Mouse (Mus musculus): ENCODE data around the gene Htr6. TPM values are rescaled to one million over a fixed set of nuclear protein-coding genes. Genes with fewer than 3 reads are reported as not detected.

The Htr6 gene
- polyA plus RNA-seq, 2 experiments: not detected

GRCm38 (mm10) chr4:139105453-139105852 is 30.1 kb upstream of the Htr6 start:
- no peak overlapping the region for H3K9ac ChIP-seq (replicated peaks)
- DNase-seq (ENCODE audit: low read depth in 3 of 3, low spot score in 3 of 3) (no peak), ATAC-seq (ENCODE audit: insufficient read depth) (no peak)
- peaks cover 0 to 10% of the 10 kb centered on the region in 2 experiments; a peak in 3 of 4 replicates for H3K4me1 ChIP-seq (replicated peaks; ENCODE audit: control insufficient read depth in 2 of 2, insufficient read depth in 2 of 2, low read length in 1 of 2)
- H3K9me3 ChIP-seq (ENCODE audit: control insufficient read depth, low read length): no peaks in the 10 kb centered on the region
- WGBS (ENCODE audit: insufficient replicate concordance): 91% methylated on average over 1 of the region's 1 CpGs
- no peak overlapping the region for H3K27ac ChIP-seq
- no peaks in the 10 kb centered on the region for H3K27me3 ChIP-seq (ENCODE audit: control insufficient read depth, insufficient read depth, low read length)
- no peak for TF ChIP-seq CTCF (IDR thresholded peaks at IDR 0.05; ENCODE audit: low read depth)
- no peak for TF ChIP-seq EP300 (IDR thresholded peaks at IDR 0.05; ENCODE audit: low read depth)
- no peak overlapping the region for H3K4me3 ChIP-seq (ENCODE audit: insufficient read depth in 1 of 2, low read depth in 2 of 2, low read length in 2 of 2)
- no peak overlapping the region for H3K4me2 ChIP-seq (ENCODE audit: low read depth)
- peaks cover 16% of the 10 kb centered on the region for H3K36me3 ChIP-seq (replicated peaks; ENCODE audit: control insufficient read depth, insufficient read depth, low read depth)

GRCm38 (mm10) chr4:139101546-139101945 is 26.2 kb upstream of the Htr6 start:
- Histone ChIP-seq H3K27ac (no peak overlapping the region), H3K36me3 (replicated peaks; ENCODE audit: control insufficient read depth, insufficient read depth, low read depth) (peaks cover 16% of the 10 kb centered on the region), H3K27me3 (ENCODE audit: control insufficient read depth, insufficient read depth, low read length) (no peaks in the 10 kb centered on the region), H3K4me2 (ENCODE audit: low read depth) (no peak overlapping the region), H3K9ac (replicated peaks) (no peak overlapping the region), H3K4me1 (replicated peaks; ENCODE audit: control insufficient read depth in 2 of 2, insufficient read depth in 2 of 2, low read length in 1 of 2) (no peaks in the 10 kb centered on the region), H3K4me3 (ENCODE audit: insufficient read depth in 1 of 2, low read depth in 2 of 2, low read length in 2 of 2) (no peak overlapping the region), H3K9me3 (ENCODE audit: control insufficient read depth, low read length) (no peaks in the 10 kb centered on the region)
- no peak for DNase-seq (ENCODE audit: low read depth in 3 of 3, low spot score in 3 of 3)
- TF ChIP-seq CTCF (IDR thresholded peaks at IDR 0.05; ENCODE audit: low read depth): no peak
- TF ChIP-seq EP300 (IDR thresholded peaks at IDR 0.05; ENCODE audit: low read depth): no peak
- no peak for ATAC-seq (ENCODE audit: insufficient read depth)
- 83% methylated on average over 6 of the region's 6 CpGs for WGBS (ENCODE audit: insufficient replicate concordance)

GRCm38 (mm10) chr4:139100326-139100725 is 25.0 kb upstream of the Htr6 start:
- no peaks in the 10 kb centered on the region for H3K4me1 ChIP-seq (replicated peaks; ENCODE audit: control insufficient read depth in 2 of 2, insufficient read depth in 2 of 2, low read length in 1 of 2)
- H3K4me3 ChIP-seq (ENCODE audit: insufficient read depth in 1 of 2, low read depth in 2 of 2, low read length in 2 of 2): no peak overlapping the region
- H3K36me3 ChIP-seq (replicated peaks; ENCODE audit: control insufficient read depth, insufficient read depth, low read depth): peaks cover 16% of the 10 kb centered on the region
- TF ChIP-seq EP300 (IDR thresholded peaks at IDR 0.05; ENCODE audit: low read depth) (no peak), CTCF (IDR thresholded peaks at IDR 0.05; ENCODE audit: low read depth) (no peak)
- H3K4me2 ChIP-seq (ENCODE audit: low read depth): no peak overlapping the region
- H3K27me3 ChIP-seq (ENCODE audit: control insufficient read depth, insufficient read depth, low read length): no peaks in the 10 kb centered on the region
- ATAC-seq (ENCODE audit: insufficient read depth) (no peak), DNase-seq (ENCODE audit: low read depth in 3 of 3, low spot score in 3 of 3) (no peak)
- H3K9ac ChIP-seq (replicated peaks): no peak overlapping the region
- no peaks in the 10 kb centered on the region for H3K9me3 ChIP-seq (ENCODE audit: control insufficient read depth, low read length)
- H3K27ac ChIP-seq: no peak overlapping the region
- 86% methylated on average over 8 of the region's 8 CpGs for WGBS (ENCODE audit: insufficient replicate concordance)

- H3K4me1 ChIP-seq (replicated peaks; ENCODE audit: control insufficient read depth in 2 of 2, insufficient read depth in 2 of 2, low read length in 1 of 2): no peaks in the 10 kb centered on the region
- H3K36me3 ChIP-seq (replicated peaks; ENCODE audit: control insufficient read depth, insufficient read depth, low read depth): no peaks in the 10 kb centered on the region
- WGBS (ENCODE audit: insufficient replicate concordance): 56% methylated on average over 5 of the region's 5 CpGs
- H3K27me3 ChIP-seq (ENCODE audit: control insufficient read depth, insufficient read depth, low read length): peaks cover 30% of the 10 kb centered on the region
- H3K27ac ChIP-seq: no peak overlapping the region
- no peak overlapping the region for H3K9ac ChIP-seq (replicated peaks)
- H3K4me3 ChIP-seq (ENCODE audit: insufficient read depth in 1 of 2, low read depth in 2 of 2, low read length in 2 of 2): no peak overlapping the region
- H3K4me2 ChIP-seq (ENCODE audit: low read depth): no peak overlapping the region
- no peak for ATAC-seq (ENCODE audit: insufficient read depth)
- no peak for DNase-seq (ENCODE audit: low read depth in 3 of 3, low spot score in 3 of 3)
- TF ChIP-seq EP300 (IDR thresholded peaks at IDR 0.05; ENCODE audit: low read depth) (no peak), CTCF (IDR thresholded peaks at IDR 0.05; ENCODE audit: low read depth) (no peak)
- no peaks in the 10 kb centered on the region for H3K9me3 ChIP-seq (ENCODE audit: control insufficient read depth, low read length)
Observed at GRCm38 (mm10) chr4:139096201-139096600, 20.8 kb upstream of the Htr6 start.

- 30% methylated on average over 1 of the region's 1 CpGs for WGBS (ENCODE audit: insufficient replicate concordance)
- H3K36me3 ChIP-seq (replicated peaks; ENCODE audit: control insufficient read depth, insufficient read depth, low read depth): no peaks in the 10 kb centered on the region
- H3K4me1 ChIP-seq (replicated peaks; ENCODE audit: control insufficient read depth in 2 of 2, insufficient read depth in 2 of 2, low read length in 1 of 2): no peaks in the 10 kb centered on the region
- H3K4me2 ChIP-seq (ENCODE audit: low read depth): no peak overlapping the region
- DNase-seq (ENCODE audit: low read depth in 3 of 3, low spot score in 3 of 3) (no peak), ATAC-seq (ENCODE audit: insufficient read depth) (no peak)
- no peak overlapping the region for H3K4me3 ChIP-seq (ENCODE audit: insufficient read depth in 1 of 2, low read depth in 2 of 2, low read length in 2 of 2)
- peaks cover 38% of the 10 kb centered on the region for H3K27me3 ChIP-seq (ENCODE audit: control insufficient read depth, insufficient read depth, low read length)
- H3K9ac ChIP-seq (replicated peaks): no peak overlapping the region
- H3K27ac ChIP-seq: no peak overlapping the region
- no peaks in the 10 kb centered on the region for H3K9me3 ChIP-seq (ENCODE audit: control insufficient read depth, low read length)
- TF ChIP-seq EP300 (IDR thresholded peaks at IDR 0.05; ENCODE audit: low read depth): no peak
- no peak for TF ChIP-seq CTCF (IDR thresholded peaks at IDR 0.05; ENCODE audit: low read depth)
Observed at GRCm38 (mm10) chr4:139095406-139095805, 20.0 kb upstream of the Htr6 start.
